Mouse (Mus musculus) olfactory bulb, adult 2 months (tissue): ENCODE results near the gene Anxa4.

ENCODE experiments used
- CTCF ChIP-seq: fragments of 200-500 bp; IDR thresholded peaks from 2 replicates; pipeline ENCODE4 v1.5.1; 2012; ENCODE audit warnings: low read depth, mild to moderate bottlenecking, low read length, moderate library complexity; ENCODE audit not compliant: insufficient read depth
- POLR2A ChIP-seq: fragments of 200-500 bp; IDR thresholded peaks from 2 replicates; pipeline ENCODE4 v1.6.1; 2012; ENCODE audit warnings: mild to moderate bottlenecking, low read depth, low read length, moderate library complexity; ENCODE audit not compliant: insufficient read depth

DNA sequence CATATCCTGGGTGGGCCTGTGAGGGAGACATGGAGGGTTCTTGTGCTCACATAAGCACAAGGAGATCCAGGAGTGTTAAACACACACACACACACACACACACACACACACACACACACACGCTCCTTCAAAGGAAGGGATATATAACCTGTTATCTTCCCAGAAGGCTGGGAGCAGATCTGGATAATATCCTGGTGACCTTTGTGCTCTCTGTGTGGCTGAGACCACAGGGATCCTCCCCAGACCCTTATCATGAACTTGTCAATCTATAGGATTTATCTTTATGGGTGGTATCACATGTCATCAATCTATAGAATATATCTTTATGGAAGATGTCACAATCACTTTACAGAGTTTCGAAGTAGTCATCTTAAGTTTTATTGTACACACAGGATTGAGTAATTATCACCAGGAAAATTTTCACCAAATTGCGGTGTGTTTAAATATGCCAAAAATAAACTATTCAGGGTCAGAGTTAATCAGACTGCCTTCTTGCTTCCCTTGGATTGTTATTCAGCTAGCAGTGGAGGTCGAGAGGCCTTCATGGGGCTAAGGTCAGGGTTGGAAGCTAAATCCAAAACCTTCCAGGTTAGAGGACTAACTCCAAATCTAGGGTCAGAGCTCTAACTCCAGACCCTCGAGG, 40.4 kb downstream of the Anxa4 start:
- TF ChIP-seq POLR2A = no peak
- no peak for TF ChIP-seq CTCF
